ENCODE assay signal across 21 mouse cellular contexts in the genomic region with DNA sequence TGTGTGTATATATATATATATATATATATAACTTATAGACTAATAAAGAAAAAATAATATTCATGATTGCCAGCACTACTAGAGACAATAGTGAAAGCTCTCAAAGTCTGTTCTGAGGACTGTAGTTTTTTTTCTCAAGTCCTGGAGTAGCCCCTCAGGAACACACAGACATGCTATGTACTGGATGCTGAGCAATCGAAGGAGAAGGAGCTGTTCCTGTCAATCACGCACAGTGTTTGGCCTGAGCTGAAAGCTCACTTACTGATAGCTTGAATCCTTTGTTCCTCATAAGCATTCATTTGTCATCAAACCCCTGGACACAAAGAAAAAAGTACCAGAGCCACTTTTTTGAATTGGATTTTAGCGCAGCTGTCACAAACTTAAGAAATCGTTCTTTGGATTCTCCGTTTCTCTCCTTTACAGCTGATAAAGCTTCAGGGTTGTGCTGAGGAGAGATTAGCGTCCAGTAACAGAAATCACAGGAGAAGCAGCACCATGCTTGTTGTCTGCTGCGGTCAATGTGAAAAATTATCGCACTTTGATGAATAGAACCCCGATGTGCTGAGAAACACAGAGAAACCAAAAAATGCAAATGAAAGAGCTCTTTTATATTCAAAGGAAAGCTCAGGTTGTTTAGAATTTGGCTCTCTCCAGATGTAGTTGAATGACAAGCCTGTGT.
DNase-seq lines count a peak whose midpoint lies in the region; ATAC-seq and TF ChIP-seq lines count a peak whose summit lies in the region.
"Had no signal": no experiment of that assay in that cellular context is flagged by ENCODE, and none has a peak within 500 bp of the region (broad histone marks: within the 10 kb centered on the region; RNA-seq: fewer than 3 reads in every experiment).

No protein-coding gene starts in this region.

- no peak for TF ChIP-seq CTCF in midbrain, postnatal 0 days (IDR thresholded peaks at IDR 0.05)

- WGBS in forebrain, embryonic 11.5 days, result 67% methylated on average over 9 of the region's 9 CpGs
- 83% methylated on average over 9 of the region's 9 CpGs for WGBS in forebrain, embryonic 10.5 days
- WGBS in forebrain, embryonic 13.5 days, result 48% methylated on average over 9 of the region's 9 CpGs
- WGBS in hindbrain, embryonic 16.5 days, result 50% methylated on average over 9 of the region's 9 CpGs
- 17% methylated on average over 9 of the region's 9 CpGs for WGBS in midbrain, postnatal 0 days

- no peaks in the 10 kb centered on the region for H3K9me3 ChIP-seq in forebrain, embryonic 11.5 days (ENCODE audit: control insufficient read depth, low read length)
- H3K9me3 ChIP-seq in forebrain, embryonic 10.5 days, result no peaks in the 10 kb centered on the region
- no peaks in the 10 kb centered on the region for H3K9me3 ChIP-seq in forebrain, embryonic 13.5 days (replicated peaks)
- H3K9me3 ChIP-seq in hindbrain, embryonic 16.5 days (ENCODE audit: control insufficient read depth, low read length), result no peaks in the 10 kb centered on the region
- no peaks in the 10 kb centered on the region for H3K9me3 ChIP-seq in midbrain, postnatal 0 days (ENCODE audit: low read length)
- H3K9me3 ChIP-seq: G1E; heart, embryonic 13.5 days; neural tube, embryonic 15.5 days had no signal

- H3K27ac ChIP-seq in forebrain, embryonic 11.5 days (ENCODE audit: low read depth, low read length), result no peak overlapping the region
- no peak overlapping the region for H3K27ac ChIP-seq in forebrain, embryonic 10.5 days
- H3K27ac ChIP-seq in forebrain, embryonic 13.5 days, result no peak overlapping the region
- no peak overlapping the region for H3K27ac ChIP-seq in hindbrain, embryonic 16.5 days (ENCODE audit: low read depth, low read length)
- no peak overlapping the region; the same call in 1 of the 2 replicates for H3K27ac ChIP-seq in midbrain, postnatal 0 days (ENCODE audit: low read depth, low read length)
- H3K27ac ChIP-seq: heart, embryonic 13.5 days; neural tube, embryonic 15.5 days had no signal

- H3K4me1 ChIP-seq in forebrain, embryonic 11.5 days (replicated peaks; ENCODE audit: control insufficient read depth, insufficient read depth, low read length), result no peaks in the 10 kb centered on the region
- H3K4me1 ChIP-seq in forebrain, embryonic 10.5 days, result no peaks in the 10 kb centered on the region
- H3K4me1 ChIP-seq in forebrain, embryonic 13.5 days, result no peaks in the 10 kb centered on the region
- no peaks in the 10 kb centered on the region for H3K4me1 ChIP-seq in hindbrain, embryonic 16.5 days (ENCODE audit: control insufficient read depth, insufficient read depth, low read depth, low read length)
- no peaks in the 10 kb centered on the region for H3K4me1 ChIP-seq in midbrain, postnatal 0 days (ENCODE audit: insufficient read depth, low read length)
- H3K4me1 ChIP-seq: heart, embryonic 13.5 days; neural tube, embryonic 15.5 days had no signal

- H3K4me3 ChIP-seq in forebrain, embryonic 11.5 days (ENCODE audit: low read depth, low read length), result no peak overlapping the region
- no peak overlapping the region for H3K4me3 ChIP-seq in forebrain, embryonic 10.5 days
- no peak overlapping the region for H3K4me3 ChIP-seq in forebrain, embryonic 13.5 days
- no peak overlapping the region for H3K4me3 ChIP-seq in hindbrain, embryonic 16.5 days (ENCODE audit: low read length)
- H3K4me3 ChIP-seq in midbrain, postnatal 0 days (ENCODE audit: low read depth, low read length), result 0 out of 2 replicates have a peak overlapping the region, but pooled peaks have one; percentile 5
- H3K4me3 ChIP-seq: heart, embryonic 13.5 days; neural tube, embryonic 15.5 days had no signal

- H3K36me3 ChIP-seq in forebrain, embryonic 11.5 days (ENCODE audit: control insufficient read depth, insufficient read depth, low read length), result no peaks in the 10 kb centered on the region
- H3K36me3 ChIP-seq in forebrain, embryonic 10.5 days (replicated peaks), result no peaks in the 10 kb centered on the region
- H3K36me3 ChIP-seq in forebrain, embryonic 13.5 days (ENCODE audit: poor library complexity, severe bottlenecking), result no peaks in the 10 kb centered on the region
- H3K36me3 ChIP-seq in hindbrain, embryonic 16.5 days (ENCODE audit: control insufficient read depth, insufficient read depth, low read length), result no peaks in the 10 kb centered on the region
- no peaks in the 10 kb centered on the region for H3K36me3 ChIP-seq in midbrain, postnatal 0 days (ENCODE audit: insufficient read depth, low read length)
- H3K36me3 ChIP-seq: G1E; heart, embryonic 13.5 days; neural tube, embryonic 15.5 days had no signal

- no peak for DNase-seq in forebrain, embryonic 11.5 days (ENCODE audit: low spot score)
- DNase-seq in forebrain, embryonic 10.5 days (ENCODE audit: extremely low spot score, low spot score), result no peak
- DNase-seq in midbrain, postnatal 0 days (ENCODE audit: low spot score), result peak; percentile 21
- no peak for DNase-seq in layer of hippocampus, adult 9-11 months
- no peak for DNase-seq in embryo, embryonic 9.5 days (ENCODE audit: extremely low spot score)
- DNase-seq: adrenal gland, postnatal 10 days; cerebellum, adult 18-20 months; cerebellum, postnatal 36 days; kidney, adult 9 months; kidney, postnatal 25 days; lung, adult 2 months; lung, postnatal 36 days; thymus, postnatal 25 days had no signal

- H3K4me2 ChIP-seq in forebrain, embryonic 11.5 days (ENCODE audit: low read depth, low read length, severe bottlenecking), result no peak overlapping the region
- H3K4me2 ChIP-seq in forebrain, embryonic 13.5 days, result 0 out of 2 replicates have a peak overlapping the region, but pooled peaks have one; percentile 14
- peak overlapping the region; percentile 13; the same call in 1 of the 2 replicates for H3K4me2 ChIP-seq in hindbrain, embryonic 16.5 days (ENCODE audit: low read length)
- H3K4me2 ChIP-seq in midbrain, postnatal 0 days (ENCODE audit: low read depth, low read length, poor library complexity, severe bottlenecking), result peak overlapping the region; percentile 39
- H3K4me2 ChIP-seq: heart, embryonic 13.5 days; liver, embryonic 11.5 days; neural tube, embryonic 15.5 days had no signal

- H3K9ac ChIP-seq in forebrain, embryonic 11.5 days (ENCODE audit: low read length), result no peak overlapping the region
- no peak overlapping the region for H3K9ac ChIP-seq in forebrain, embryonic 13.5 days
- no peak overlapping the region for H3K9ac ChIP-seq in hindbrain, embryonic 16.5 days (ENCODE audit: low read depth, low read length)
- H3K9ac ChIP-seq in midbrain, postnatal 0 days (replicated peaks; ENCODE audit: low read length, poor library complexity, severe bottlenecking), result 0 out of 2 replicates have a peak overlapping the region, but pooled peaks have one; percentile 13
- H3K9ac ChIP-seq: heart, embryonic 13.5 days; neural tube, embryonic 15.5 days had no signal

- 0 out of 2 replicates have a peak, but pooled peaks have one; percentile 56 for ATAC-seq in forebrain, embryonic 11.5 days (replicated peaks; ENCODE audit: low FRiP score)
- 0 out of 2 replicates have a peak, but pooled peaks have one; percentile 55 for ATAC-seq in forebrain, embryonic 13.5 days
- no peak for ATAC-seq in hindbrain, embryonic 16.5 days
- peak; percentile 58; the same call in 1 of the 2 replicates for ATAC-seq in midbrain, postnatal 0 days (ENCODE audit: low FRiP score)
- ATAC-seq in CD4-positive, CD25-positive, alpha-beta regulatory T cell, adult 4 months, result no peak
- ATAC-seq: activated CD4-positive, CD25-positive, alpha-beta regulatory T cell, adult 4 months had no signal

- no peaks in the 10 kb centered on the region for H3K27me3 ChIP-seq in forebrain, embryonic 11.5 days (ENCODE audit: control insufficient read depth, insufficient read depth, low read length)
- H3K27me3 ChIP-seq in forebrain, embryonic 10.5 days (ENCODE audit: poor library complexity, severe bottlenecking), result no peaks in the 10 kb centered on the region
- H3K27me3 ChIP-seq in forebrain, embryonic 13.5 days, result no peaks in the 10 kb centered on the region
- H3K27me3 ChIP-seq in hindbrain, embryonic 16.5 days (replicated peaks; ENCODE audit: control insufficient read depth, insufficient read depth, low read length), result no peaks in the 10 kb centered on the region
- H3K27me3 ChIP-seq in midbrain, postnatal 0 days (ENCODE audit: insufficient read depth, low read length), result no peaks in the 10 kb centered on the region
- H3K27me3 ChIP-seq: heart, embryonic 13.5 days; neural tube, embryonic 15.5 days had no signal

Comparison
In these comparisons a context has a peak if more than half of its experiments do, and no peak if none do; other contexts are left out.
1. ATAC-seq: peak in forebrain, embryonic 11.5 days (single experiment), forebrain, embryonic 13.5 days (single experiment) and midbrain, postnatal 0 days (single experiment); none in hindbrain, embryonic 16.5 days (single experiment) and CD4-positive, CD25-positive, alpha-beta regulatory T cell, adult 4 months (single experiment).